Mouse (Mus musculus) megakaryocyte-erythroid progenitor cell, adult 5-6 weeks (primary cell): Measurements from ENCODE around the gene Gm6096. TPM values are rescaled to one million over a fixed set of nuclear protein-coding genes. Genes with fewer than 3 reads are reported as not detected.
A peak's percentile ranks its signal among the peaks of the same experiment; 100 is the strongest.
"Not testable (repeated sequence)": the region's sequence is repeated elsewhere in the genome, so short reads cannot be mapped to it uniquely, and the experiment has no call there.

ENCODE experiments used
- ATAC-seq: replicated peaks from 2 replicates; pipeline ENCODE4 v1.8.0; 2016; ENCODE audit warnings: mild to moderate bottlenecking, inconsistent platforms; ENCODE audit not compliant: severe bottlenecking, poor library complexity, low FRiP score, low TSS enrichment
- total RNA-seq, 2 experiments: library from RNA; stranded (forward) in 1 of 2; stranded (reverse) in 1 of 2; fragments of 200-1000, 215-1000 nt in 1 of 2; fragments of >200 nt in 1 of 2; fragmentation: Nextera tagmentation in 1 of 2; gene quantifications; 2 replicates each; pipeline ENCODE4 v1.2.3; 2014 to 2017

Gene Gm6096
- not detected in 2 replicates for total RNA-seq (2014; fragmentation: Nextera tagmentation)
- not detected in 2 replicates for total RNA-seq (2017)

DNA sequence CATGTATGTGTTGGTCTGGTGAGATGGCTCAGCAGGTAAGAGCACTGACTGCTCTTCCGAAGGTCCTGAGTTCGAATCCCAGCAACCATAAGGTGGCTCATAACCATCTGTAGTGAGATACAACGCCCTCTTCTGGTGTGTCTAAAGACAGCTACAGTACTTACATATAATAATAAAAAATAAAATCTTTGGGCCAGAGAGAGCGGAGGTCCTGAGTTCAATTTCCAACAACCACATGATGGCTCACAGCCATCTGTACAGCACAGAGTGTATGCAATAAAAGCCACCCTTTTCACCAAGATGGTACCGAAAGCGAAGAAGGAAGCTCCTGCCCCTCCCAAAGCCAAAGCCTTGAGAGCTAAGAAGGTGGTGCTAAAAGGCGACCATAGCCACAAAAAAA, at the start of gene Gm6096:
Gene Gm6096, plus strand, starts transcription at position 301 of the 400 bp plus-strand sequence.
- ATAC-seq, result no peak

GRCm38 (mm10) chr7:34202147-34202546, 48.7 kb upstream of the Gm6096 start:
- ATAC-seq, result not testable (repeated sequence)

DNA sequence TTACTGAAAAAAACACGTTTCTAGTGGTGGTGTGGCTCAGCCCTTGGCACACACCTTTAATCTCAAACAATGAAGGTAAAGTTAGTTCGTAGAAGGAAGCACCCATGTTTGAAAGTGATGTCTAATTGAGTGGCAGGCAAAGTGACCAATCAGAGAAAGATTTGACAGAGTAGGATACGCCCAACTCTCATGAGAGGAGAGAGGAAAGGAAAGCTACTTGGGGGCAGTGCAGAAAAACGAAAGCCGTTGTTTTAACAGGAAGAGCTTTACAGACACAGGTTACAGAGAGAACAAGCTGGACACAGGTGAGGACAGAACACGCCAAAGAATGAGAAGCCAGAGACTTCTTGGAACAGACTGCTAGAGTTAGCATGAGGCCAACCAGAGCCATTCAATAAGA, 44.5 kb upstream of the Gm6096 start:
- no peak for ATAC-seq

DNA sequence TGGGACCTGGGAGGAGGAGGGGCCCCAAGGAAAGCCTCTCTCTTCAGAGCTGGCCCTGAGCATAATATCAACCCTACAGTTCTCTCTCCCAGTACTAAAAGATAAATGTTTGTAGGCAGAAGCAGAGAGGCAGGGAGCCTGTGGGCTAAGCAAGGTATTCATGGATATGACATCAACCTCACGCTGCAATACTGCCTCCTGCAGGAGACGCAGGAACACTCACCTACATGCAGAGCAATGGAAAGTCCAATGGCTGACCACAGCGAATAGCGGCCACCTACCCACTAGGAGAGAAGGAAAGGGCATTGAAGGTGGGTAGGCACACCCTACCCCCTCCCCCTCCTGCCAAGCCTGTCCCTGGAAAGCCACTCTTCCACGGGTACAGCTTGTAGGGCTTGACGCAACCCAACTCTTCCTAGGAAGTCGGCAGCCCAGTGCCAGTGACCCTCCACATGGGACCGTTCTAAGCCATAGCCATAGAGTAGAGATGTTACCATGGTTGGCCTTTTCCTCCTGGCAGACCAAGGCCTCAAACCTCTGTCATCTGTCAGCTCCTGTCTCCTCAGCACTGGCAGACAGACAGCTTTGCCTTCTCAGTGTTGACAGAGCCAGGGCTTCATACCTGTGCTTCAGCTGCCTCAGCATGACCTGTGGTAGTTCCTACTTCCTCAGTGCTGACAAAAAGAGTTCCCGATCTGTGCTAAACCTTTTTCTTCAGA, 42.7 kb upstream of the Gm6096 start:
- peak; percentile 17; the same call in 1 of the 2 replicates for ATAC-seq

DNA sequence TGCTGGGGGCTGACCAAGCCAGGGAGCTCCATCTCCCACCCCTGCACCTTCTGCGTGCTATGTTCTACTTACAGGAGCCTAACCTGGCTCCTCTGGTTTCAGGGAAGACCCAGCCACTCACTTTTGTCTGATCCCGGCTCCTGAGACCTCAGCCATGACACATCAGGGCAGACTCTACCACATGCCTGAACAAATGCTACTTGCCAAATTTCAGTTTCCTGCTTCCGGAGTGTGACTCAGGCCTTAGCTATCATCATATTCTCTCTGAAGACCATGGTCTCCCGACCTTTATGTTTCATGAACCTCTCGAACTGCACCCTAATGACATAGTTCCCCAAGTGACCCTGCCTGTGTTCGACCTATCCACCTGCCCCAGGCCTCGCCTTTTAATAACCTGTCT, 37.6 kb upstream of the Gm6096 start:
- no peak for ATAC-seq

- ATAC-seq, result no peak
Observed at GRCm38 (mm10) chr7:34214644-34215043, 36.2 kb upstream of the Gm6096 start.

GRCm38 (mm10) chr7:34215481-34215880, 35.4 kb upstream of the Gm6096 start:
- ATAC-seq, result no peak

GRCm38 (mm10) chr7:34216474-34216873, 34.4 kb upstream of the Gm6096 start:
- ATAC-seq, result no peak

GRCm38 (mm10) chr7:34218496-34218895, 32.3 kb upstream of the Gm6096 start:
- ATAC-seq, result no peak

- no peak for ATAC-seq
Observed at GRCm38 (mm10) chr7:34221594-34222250, 29.1 kb upstream of the Gm6096 start.

GRCm38 (mm10) chr7:34222340-34222739, 28.5 kb upstream of the Gm6096 start:
- ATAC-seq, result no peak

DNA sequence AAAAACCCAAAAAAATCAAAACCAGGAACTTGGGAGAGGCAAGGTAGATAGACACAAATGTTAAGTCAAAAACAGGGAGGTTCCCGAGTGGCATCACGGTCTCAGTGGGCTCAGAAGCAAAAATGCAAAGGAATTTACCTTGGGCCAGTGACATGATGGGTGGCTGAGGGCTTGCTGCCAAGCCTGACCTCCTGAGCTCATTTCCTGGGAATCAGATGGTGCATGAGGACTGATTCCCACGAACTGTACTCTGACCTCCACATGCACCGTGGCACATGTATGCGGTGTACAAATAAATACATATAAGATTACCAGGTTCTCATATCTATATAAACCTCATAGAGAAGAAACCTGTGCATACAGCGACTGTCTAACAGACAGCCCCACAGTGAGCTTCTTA, 26.5 kb upstream of the Gm6096 start:
- ATAC-seq, result no peak

DNA sequence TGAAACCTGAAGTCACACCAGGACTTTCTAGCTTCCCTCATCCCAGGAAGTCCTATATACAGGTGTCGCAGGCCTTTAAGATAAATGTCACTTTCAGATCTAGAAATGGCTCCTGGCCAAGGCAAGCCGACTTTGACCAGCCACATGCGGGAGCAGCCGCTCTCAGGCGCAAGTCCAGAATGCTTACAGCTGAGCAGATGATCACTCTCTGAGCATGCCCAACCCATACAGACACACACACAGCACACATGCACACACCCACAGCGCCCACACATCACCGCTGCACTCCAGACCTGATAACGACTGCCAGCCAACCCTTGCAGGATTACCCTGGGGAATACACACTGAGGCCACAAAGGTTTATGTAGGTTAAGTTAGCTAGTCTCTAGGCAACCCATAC, 24.8 kb upstream of the Gm6096 start:
- peak; percentile 59 for ATAC-seq

- no peak for ATAC-seq
Observed at GRCm38 (mm10) chr7:34226846-34227245, 24.0 kb upstream of the Gm6096 start.

DNA sequence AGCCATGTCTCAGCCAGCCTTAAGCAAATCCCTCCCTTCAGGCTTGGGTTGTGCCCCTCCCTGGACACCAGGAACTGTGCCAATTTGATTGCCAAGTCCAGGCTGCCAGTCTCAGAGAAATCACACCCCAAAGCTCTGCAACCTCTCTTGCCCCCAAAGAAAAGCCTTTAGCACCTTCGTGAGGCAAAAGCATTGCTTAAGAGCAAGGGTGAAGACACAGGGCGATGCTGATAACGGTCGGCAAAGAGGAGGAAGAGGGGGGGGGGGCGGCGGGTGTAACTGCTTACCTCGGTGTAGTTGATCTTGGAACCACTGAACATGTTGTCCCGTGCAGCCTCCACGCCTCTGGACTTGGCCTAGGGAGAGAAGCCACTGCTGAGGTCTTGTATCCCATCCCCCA, 22.2 kb upstream of the Gm6096 start:
- 0 out of 2 replicates have a peak, but pooled peaks have one; percentile 11 for ATAC-seq

DNA sequence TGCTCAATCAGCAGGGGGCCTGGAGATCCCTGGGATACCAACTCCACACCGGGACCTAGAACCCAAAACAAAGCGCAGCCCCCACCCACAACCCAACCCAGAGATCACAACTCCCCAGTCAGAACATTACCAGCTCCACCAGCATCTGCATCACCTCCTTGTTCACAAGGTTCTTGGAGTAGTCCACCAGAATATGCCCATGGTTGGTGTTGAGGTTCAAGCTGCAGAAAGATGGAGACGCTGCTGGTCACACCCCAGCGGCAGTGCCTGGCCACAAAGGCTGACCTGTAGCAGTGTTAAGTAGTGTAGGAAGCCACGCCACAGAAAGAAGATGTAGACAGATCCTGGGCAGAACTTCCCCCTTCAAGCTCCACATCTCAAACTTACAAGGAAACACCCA, 21.7 kb upstream of the Gm6096 start:
- ATAC-seq, result no peak

DNA sequence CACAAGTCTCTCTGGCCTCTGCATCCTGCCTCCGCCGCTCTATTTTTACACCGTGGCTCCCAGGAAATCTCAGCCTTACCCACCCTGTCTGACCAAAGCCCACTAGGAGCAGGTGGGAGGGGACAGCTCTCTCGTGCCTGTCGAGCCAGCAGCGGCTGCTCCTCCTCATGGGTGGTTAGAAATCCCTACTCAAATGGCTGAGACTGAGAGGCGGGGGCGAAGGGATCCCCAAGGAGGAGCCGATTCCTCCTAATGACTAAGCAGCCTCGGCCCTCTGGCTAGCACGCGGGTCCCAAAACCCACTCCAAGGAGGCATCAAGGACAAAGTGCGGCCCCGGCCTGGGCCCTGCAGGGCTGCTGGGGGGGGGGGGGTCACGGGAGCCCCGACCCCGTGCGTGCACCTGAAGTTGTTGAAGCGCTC, 21.1 kb upstream of the Gm6096 start:
- ATAC-seq, result no peak

DNA sequence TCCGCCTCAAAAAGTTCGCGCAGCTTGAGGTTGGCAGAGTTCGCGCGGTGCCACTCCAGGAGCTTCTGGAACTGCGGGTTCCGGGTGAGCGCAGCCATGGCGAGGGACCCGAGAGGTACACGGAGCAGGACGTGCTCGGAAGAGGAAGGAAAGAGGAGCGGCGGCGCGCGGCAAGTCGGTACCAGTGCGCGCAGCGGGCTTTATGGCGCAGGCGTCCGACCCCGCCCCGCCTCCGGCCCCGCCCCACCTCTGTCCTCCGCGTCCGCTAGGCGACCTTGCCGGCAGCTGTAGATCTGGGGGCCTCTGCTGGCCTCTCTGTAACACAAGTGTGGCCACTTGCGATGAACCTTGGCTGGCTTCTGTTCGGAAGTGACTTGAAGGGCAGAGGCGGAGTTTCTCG, 20.7 kb upstream of the Gm6096 start, which contains the start of gene Gpi1:
Gene Gpi1, minus strand, starts transcription at position 221 of the 400 bp plus-strand sequence.
- peak; percentile 63 for ATAC-seq

DNA sequence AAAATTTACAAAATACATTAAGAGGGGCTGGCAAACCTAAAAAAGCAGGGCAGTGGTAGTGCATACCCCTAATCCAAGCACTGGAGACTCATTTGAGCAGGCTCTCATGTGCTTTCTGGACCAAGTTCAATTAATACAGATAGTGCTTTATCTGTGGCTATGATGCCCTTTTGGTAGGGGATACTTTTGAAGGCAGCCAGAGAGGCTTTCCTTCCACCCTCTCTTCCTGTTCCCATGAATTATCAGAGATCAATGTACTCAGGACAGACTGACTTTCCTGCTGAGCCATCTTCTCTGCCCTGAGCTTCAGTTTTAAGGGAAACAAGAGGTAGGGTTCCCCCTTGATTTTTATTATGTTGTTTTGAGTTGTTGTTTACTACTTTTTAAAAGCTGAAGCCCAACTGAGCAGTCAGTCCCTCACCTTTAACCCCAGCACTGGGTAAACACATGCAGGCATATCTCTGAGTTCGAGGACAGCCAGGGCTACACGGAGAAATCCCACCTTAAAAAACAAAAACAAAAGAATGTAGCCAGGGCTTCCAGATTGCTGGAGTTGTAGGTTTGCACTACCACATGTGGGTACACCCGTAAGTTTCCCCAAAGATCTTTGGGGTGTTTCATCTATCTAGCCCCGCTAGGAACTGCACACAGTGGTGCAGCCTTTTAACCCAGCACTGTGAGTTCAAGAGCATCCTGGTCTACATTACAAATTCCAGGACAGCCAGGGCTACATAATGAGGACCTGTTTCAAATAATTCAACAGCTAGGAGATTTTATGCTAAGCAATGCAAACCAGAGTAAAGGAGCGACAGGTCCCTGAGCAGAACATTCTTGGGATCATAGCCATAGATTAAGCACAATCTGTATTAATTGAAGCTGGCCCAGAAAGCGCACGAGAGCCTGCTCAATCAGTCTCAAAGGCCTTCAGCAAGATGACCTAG, 17.8 kb upstream of the Gm6096 start:
- ATAC-seq, result no peak
